8 mouse cellular contexts compared by ENCODE assay signal in genomic region chr15:93519836-93520826, GRCm38 (mm10).
DNase-seq lines count a peak whose midpoint lies in the region; ATAC-seq and TF ChIP-seq lines count a peak whose summit lies in the region.

No protein-coding gene starts in this region.

- H3K4me1 ChIP-seq in forebrain, postnatal 0 days (ENCODE audit: insufficient read depth) = peaks cover 8% of the 10 kb centered on the region; the same call in 1 of the 2 replicates
- H3K4me1 ChIP-seq in kidney, postnatal 0 days (replicated peaks; ENCODE audit: insufficient read depth, low read length) = peaks cover 7% of the 10 kb centered on the region
- H3K4me1 ChIP-seq in midbrain, embryonic 14.5 days (ENCODE audit: control insufficient read depth, insufficient read depth, low read length) = peaks cover 12% of the 10 kb centered on the region

- peak; percentile 19; the same call in 1 of the 2 replicates for ATAC-seq in forebrain, postnatal 0 days
- ATAC-seq in kidney, postnatal 0 days (replicated peaks; ENCODE audit: low FRiP score, low read depth) = no peak
- ATAC-seq in midbrain, embryonic 14.5 days (ENCODE audit: low FRiP score, low TSS enrichment) = no peak
- ATAC-seq in inflammation-experienced regulatory T-cells, adult 6 months = no peak

- peak overlapping the region; percentile 89 for H3K27ac ChIP-seq in left cerebral cortex, adult 2 months
- H3K27ac ChIP-seq in forebrain, postnatal 0 days (ENCODE audit: low read depth, low read length) = peak overlapping the region; percentile 47
- peak overlapping the region; percentile 82 for H3K27ac ChIP-seq in kidney, postnatal 0 days
- H3K27ac ChIP-seq in midbrain, embryonic 14.5 days (replicated peaks; ENCODE audit: low read depth, low read length) = no peak overlapping the region

- TF ChIP-seq CTCF in left cerebral cortex, adult 2 months (IDR thresholded peaks at IDR 0.05) = no peak
- no peak for TF ChIP-seq CTCF in forebrain, postnatal 0 days (IDR thresholded peaks at IDR 0.05; ENCODE audit: low read depth)
- TF ChIP-seq CTCF in kidney, postnatal 0 days (IDR thresholded peaks at IDR 0.05; ENCODE audit: low read depth) = no peak

- WGBS in forebrain, postnatal 0 days = 8% methylated on average over 17 of the region's 17 CpGs
- 15% methylated on average over 17 of the region's 17 CpGs for WGBS in kidney, postnatal 0 days
- 9% methylated on average over 17 of the region's 17 CpGs for WGBS in midbrain, embryonic 14.5 days

- H3K9me3 ChIP-seq in forebrain, postnatal 0 days (ENCODE audit: low read length) = no peaks in the 10 kb centered on the region
- H3K9me3 ChIP-seq in kidney, postnatal 0 days (replicated peaks; ENCODE audit: low read length) = no peaks in the 10 kb centered on the region
- H3K9me3 ChIP-seq in midbrain, embryonic 14.5 days (ENCODE audit: control insufficient read depth, low read length) = no peaks in the 10 kb centered on the region

- H3K4me3 ChIP-seq in left cerebral cortex, adult 2 months = peak overlapping the region; percentile 63
- peak overlapping the region; percentile 67 for H3K4me3 ChIP-seq in forebrain, postnatal 0 days (ENCODE audit: low read depth, low read length)
- H3K4me3 ChIP-seq in kidney, postnatal 0 days (replicated peaks; ENCODE audit: low read depth, low read length) = peak overlapping the region; percentile 65
- H3K4me3 ChIP-seq in midbrain, embryonic 14.5 days (replicated peaks; ENCODE audit: low read depth, low read length) = peak overlapping the region; percentile 76

- H3K27me3 ChIP-seq in forebrain, postnatal 0 days (ENCODE audit: insufficient read depth, low read length) = peaks cover 12% of the 10 kb centered on the region; the same call in 1 of the 2 replicates
- H3K27me3 ChIP-seq in kidney, postnatal 0 days (ENCODE audit: insufficient read depth, low read length) = no peaks in the 10 kb centered on the region
- H3K27me3 ChIP-seq in midbrain, embryonic 14.5 days (ENCODE audit: control insufficient read depth, insufficient read depth, low read length) = peaks cover 33% of the 10 kb centered on the region

- intact Hi-C loops in left cerebral cortex, adult 2 months (cut with DNase I) = loop anchor here (2.0 to 10.0 kb wide), 3 partner anchors 72 to 693 kb away; no protein-coding TSS in a partner anchor
- intact Hi-C loops in left cerebral cortex, postnatal 14 days (cut with DNase I) = loop anchor here (5.0 kb wide), 1 partner anchor 57 kb away; no protein-coding TSS in a partner anchor

- peak overlapping the region; percentile 98 for H3K4me2 ChIP-seq in forebrain, postnatal 0 days (ENCODE audit: low read depth)
- H3K4me2 ChIP-seq in kidney, postnatal 0 days (ENCODE audit: low read length) = peak overlapping the region; percentile 93
- H3K4me2 ChIP-seq in midbrain, embryonic 14.5 days (ENCODE audit: low read length) = peak overlapping the region; percentile 98

- no peak for DNase-seq in left cerebral cortex, adult 2 months (ENCODE audit: extremely low spot score in 1 of 2, low spot score in 2 of 2)
- no peak for DNase-seq in left cerebral cortex, postnatal 14 days (ENCODE audit: low spot score in 2 of 2)
- peak; percentile 47 for DNase-seq in forebrain, postnatal 0 days
- DNase-seq in kidney, postnatal 0 days (ENCODE audit: low spot score) = peak; percentile 93
- no peak for DNase-seq in midbrain, embryonic 14.5 days
- no peak for DNase-seq in layer of hippocampus, postnatal 10 days (ENCODE audit: low spot score in 2 of 2)
- no peak for DNase-seq in cerebellum, adult 9-11 months

- H3K36me3 ChIP-seq in forebrain, postnatal 0 days (ENCODE audit: insufficient read depth) = no peaks in the 10 kb centered on the region
- H3K36me3 ChIP-seq in kidney, postnatal 0 days (ENCODE audit: insufficient read depth, low read length) = no peaks in the 10 kb centered on the region
- no peaks in the 10 kb centered on the region for H3K36me3 ChIP-seq in midbrain, embryonic 14.5 days (ENCODE audit: control insufficient read depth, insufficient read depth, low read length)

- H3K9ac ChIP-seq in forebrain, postnatal 0 days = peak overlapping the region; percentile 58
- H3K9ac ChIP-seq in kidney, postnatal 0 days (ENCODE audit: low read depth, low read length) = peak overlapping the region; percentile 73
- H3K9ac ChIP-seq in midbrain, embryonic 14.5 days (replicated peaks; ENCODE audit: low read length) = 0 out of 2 replicates have a peak overlapping the region, but pooled peaks have one; percentile 62

Comparison
In these comparisons a context has a peak if more than half of its experiments do, and no peak if none do; other contexts are left out.
1. DNase-seq: peak in forebrain, postnatal 0 days (single experiment) and kidney, postnatal 0 days (single experiment); none in left cerebral cortex, adult 2 months (0 of 2), left cerebral cortex, postnatal 14 days (0 of 2), midbrain, embryonic 14.5 days (single experiment), layer of hippocampus, postnatal 10 days (0 of 2) and cerebellum, adult 9-11 months (single experiment).
2. Peak in every context shown above with its lines, with median percentiles within 50 percentile points of each other: H3K4me3 ChIP-seq, H3K4me2 ChIP-seq and H3K9ac ChIP-seq.